Comparison of ENCODE assay signal across 31 mouse cellular contexts in the genomic region with DNA sequence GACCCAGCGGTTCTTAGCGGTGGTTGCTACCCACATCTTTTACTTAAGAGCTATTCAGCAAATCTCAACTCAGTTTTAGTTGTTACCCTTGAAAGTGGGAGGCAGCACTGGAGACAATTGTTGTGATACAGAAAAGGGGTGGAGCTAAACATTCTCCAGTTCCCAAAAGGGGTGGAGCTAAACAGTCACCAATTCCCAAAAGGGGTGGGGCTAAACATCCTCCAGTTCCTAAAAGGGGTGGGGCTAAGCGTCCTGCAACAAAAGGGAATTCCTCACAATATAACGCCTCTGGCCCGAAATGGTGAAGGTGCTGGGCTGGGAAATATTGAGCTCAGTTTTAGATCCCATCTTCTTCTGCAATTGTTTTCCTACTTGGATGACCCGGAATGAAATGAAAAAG.
DNase-seq lines count a peak whose midpoint lies in the region; ATAC-seq and TF ChIP-seq lines count a peak whose summit lies in the region.
"Had no signal": no experiment of that assay in that cellular context is flagged by ENCODE, and none has a peak within 500 bp of the region (broad histone marks: within the 10 kb centered on the region; RNA-seq: fewer than 3 reads in every experiment).

No protein-coding gene starts in this region.

- no peak overlapping the region for H3K4me3 ChIP-seq in midbrain, embryonic 11.5 days (ENCODE audit: low read depth, low read length)
- no peak overlapping the region for H3K4me3 ChIP-seq in midbrain, postnatal 0 days (ENCODE audit: low read depth, low read length)
- H3K4me3 ChIP-seq: embryonic facial prominence, embryonic 10.5 days; embryonic facial prominence, embryonic 13.5 days; erythroblast, embryonic 14.5 days; forebrain, embryonic 12.5 days; forebrain, embryonic 15.5 days; heart, embryonic 10.5 days; heart, embryonic 13.5 days had no signal

- no peaks in the 10 kb centered on the region for H3K36me3 ChIP-seq in midbrain, embryonic 11.5 days (ENCODE audit: control insufficient read depth, insufficient read depth, low read length)
- H3K36me3 ChIP-seq in midbrain, postnatal 0 days (ENCODE audit: insufficient read depth, low read length), result peaks cover 42% of the 10 kb centered on the region
- H3K36me3 ChIP-seq: embryonic facial prominence, embryonic 13.5 days; G1E; heart, embryonic 10.5 days had no signal

- no peak overlapping the region for H3K9ac ChIP-seq in midbrain, embryonic 11.5 days (ENCODE audit: low read length)
- no peak overlapping the region for H3K9ac ChIP-seq in midbrain, postnatal 0 days (replicated peaks; ENCODE audit: low read length, poor library complexity, severe bottlenecking)
- H3K9ac ChIP-seq: embryonic facial prominence, embryonic 13.5 days; forebrain, embryonic 12.5 days; forebrain, embryonic 15.5 days; heart, embryonic 13.5 days; hindbrain, embryonic 14.5 days had no signal

- no peaks in the 10 kb centered on the region for H3K4me1 ChIP-seq in midbrain, embryonic 11.5 days (ENCODE audit: control insufficient read depth, insufficient read depth, low read length)
- no peaks in the 10 kb centered on the region for H3K4me1 ChIP-seq in midbrain, postnatal 0 days (ENCODE audit: insufficient read depth, low read length)
- H3K4me1 ChIP-seq: embryonic facial prominence, embryonic 10.5 days; embryonic facial prominence, embryonic 13.5 days; forebrain, embryonic 12.5 days; forebrain, embryonic 15.5 days; heart, embryonic 10.5 days; heart, embryonic 13.5 days had no signal

- H3K27ac ChIP-seq in midbrain, embryonic 11.5 days (ENCODE audit: low read depth, low read length), result no peak overlapping the region
- H3K27ac ChIP-seq in midbrain, postnatal 0 days (ENCODE audit: low read depth, low read length), result no peak overlapping the region
- H3K27ac ChIP-seq: embryonic facial prominence, embryonic 10.5 days; embryonic facial prominence, embryonic 13.5 days; forebrain, embryonic 12.5 days; forebrain, embryonic 15.5 days; heart, embryonic 10.5 days; heart, embryonic 13.5 days; hindbrain, embryonic 14.5 days; hindbrain, postnatal 0 days had no signal

- no peak for ATAC-seq in midbrain, embryonic 11.5 days (ENCODE audit: low FRiP score)
- ATAC-seq in midbrain, postnatal 0 days (ENCODE audit: low FRiP score), result no peak
- ATAC-seq: forebrain, embryonic 15.5 days; hindbrain, postnatal 0 days; inflammation-experienced regulatory T-cells, adult 6 months; intestine, embryonic 16.5 days had no signal

- no peaks in the 10 kb centered on the region for H3K9me3 ChIP-seq in midbrain, embryonic 11.5 days (ENCODE audit: control insufficient read depth, low read length)
- H3K9me3 ChIP-seq in midbrain, postnatal 0 days (ENCODE audit: low read length), result no peaks in the 10 kb centered on the region
- H3K9me3 ChIP-seq: embryonic facial prominence, embryonic 10.5 days; embryonic facial prominence, embryonic 13.5 days; forebrain, embryonic 12.5 days; forebrain, embryonic 15.5 days; G1E; heart, embryonic 10.5 days; heart, embryonic 13.5 days had no signal

- TF ChIP-seq CTCF in midbrain, postnatal 0 days (IDR thresholded peaks at IDR 0.05), result no peak

- 94% methylated on average over 6 of the region's 6 CpGs for WGBS in midbrain, embryonic 11.5 days
- 93% methylated on average over 6 of the region's 6 CpGs for WGBS in midbrain, postnatal 0 days

- H3K4me2 ChIP-seq in midbrain, embryonic 11.5 days, result no peak overlapping the region
- no peak overlapping the region for H3K4me2 ChIP-seq in midbrain, postnatal 0 days (ENCODE audit: low read depth, low read length, poor library complexity, severe bottlenecking)
- H3K4me2 ChIP-seq: embryonic facial prominence, embryonic 13.5 days; forebrain, embryonic 12.5 days; forebrain, embryonic 15.5 days; heart, embryonic 13.5 days; hindbrain, embryonic 14.5 days had no signal

- H3K27me3 ChIP-seq in midbrain, embryonic 11.5 days (ENCODE audit: control insufficient read depth, insufficient read depth, low read length), result no peaks in the 10 kb centered on the region
- H3K27me3 ChIP-seq in midbrain, postnatal 0 days (ENCODE audit: insufficient read depth, low read length), result no peaks in the 10 kb centered on the region
- H3K27me3 ChIP-seq: CH12.LX; embryonic facial prominence, embryonic 13.5 days; forebrain, embryonic 12.5 days; forebrain, embryonic 15.5 days; heart, embryonic 13.5 days had no signal

- peak; percentile 14 for DNase-seq in midbrain, embryonic 11.5 days (ENCODE audit: low spot score, missing footprints)
- no peak for DNase-seq in midbrain, postnatal 0 days (ENCODE audit: low spot score)
- DNase-seq in ES-CJ7 (ENCODE audit: low read depth, low spot score) (peak; percentile 74), WW6 (ENCODE audit: low read depth, low spot score) (peak; percentile 16)
- DNase-seq in cerebellum, adult 9-10 months, result no peak
- DNase-seq in heart, adult 8-10 months (ENCODE audit: low spot score), result no peak
- DNase-seq: adrenal gland, adult 2 months; adrenal gland, postnatal 14 days; B cell, adult 2 months; cerebellum, adult 11 months; cerebellum, adult 2 months; cerebellum, postnatal 10 days; cerebellum, postnatal 36 days; embryo, embryonic 11 days; gastrocnemius, postnatal 25 days; heart, adult 18-20 months; heart, postnatal 14 days; heart, postnatal 4 days had no signal

Comparison
In these comparisons a context has a peak if more than half of its experiments do, and no peak if none do; other contexts are left out.
1. DNase-seq: peak in midbrain, embryonic 11.5 days (single experiment), ES-CJ7 (single experiment) and WW6 (single experiment); none in midbrain, postnatal 0 days (single experiment), cerebellum, adult 9-10 months (single experiment) and heart, adult 8-10 months (single experiment).